Mouse (Mus musculus) myocyte (in vitro differentiated cells): Measurements from ENCODE around the gene Ssrp1. TPM values are rescaled to one million over a fixed set of nuclear protein-coding genes. Genes with fewer than 3 reads are reported as not detected.

ENCODE experiments used
- H3K27me3 ChIP-seq: one replicate; pipeline ENCODE4 v1.6.1; 2011; ENCODE audit not compliant: control insufficient read depth, insufficient read depth, insufficient read length
- H3K36me3 ChIP-seq: one replicate; pipeline ENCODE4 v1.6.1; 2011; ENCODE audit not compliant: control insufficient read depth, insufficient read depth
- H3K4me2 ChIP-seq: one replicate; pipeline ENCODE4 v1.6.1; 2011; ENCODE audit warnings: low read depth, control low read depth
- H3K4me3 ChIP-seq: one replicate; pipeline ENCODE4 v1.5.1; 2011; ENCODE audit warnings: mild to moderate bottlenecking, control low read depth, moderate library complexity
- H3K79me2 ChIP-seq: one replicate; pipeline ENCODE4 v1.6.1; 2011; ENCODE audit not compliant: control insufficient read depth, insufficient read depth
- H3ac ChIP-seq: one replicate; pipeline ENCODE4 v1.6.1; 2011; ENCODE audit not compliant: control insufficient read depth, insufficient read length
- CEBPB ChIP-seq: IDR thresholded peaks from 2 replicates; pipeline ENCODE4 v1.6.1; 2011; ENCODE audit warnings: mild to moderate bottlenecking, moderate library complexity; ENCODE audit not compliant: poor library complexity, insufficient read depth, severe bottlenecking
- E2F4 ChIP-seq: IDR thresholded peaks from one replicate; pipeline ENCODE4 v1.6.1; 2011; ENCODE audit warnings: mild to moderate bottlenecking, control low read depth, moderate library complexity; ENCODE audit not compliant: insufficient read depth
- MAX ChIP-seq: IDR thresholded peaks from one replicate; pipeline ENCODE4 v1.6.1; 2011; ENCODE audit warnings: low read depth, mild to moderate bottlenecking, control low read depth
- MYOD1 ChIP-seq, 3 experiments: IDR thresholded peaks; one replicate each; pipeline ENCODE4 v1.6.1; 2011; ENCODE audit warnings: control low read depth in 2 of 3, low read depth in 2 of 3, mild to moderate bottlenecking in 2 of 3, moderate library complexity in 1 of 3; ENCODE audit not compliant: insufficient read length in 2 of 3, control insufficient read depth in 1 of 3
- MYOG ChIP-seq, 3 experiments: IDR thresholded peaks; one replicate each; pipeline ENCODE4 v1.6.1; 2011; ENCODE audit warnings: control low read depth in 2 of 3, low read depth in 2 of 3, mild to moderate bottlenecking in 2 of 3; ENCODE audit not compliant: insufficient read length in 2 of 3, control insufficient read depth in 1 of 3, insufficient read depth in 1 of 3
- POLR2A ChIP-seq: IDR thresholded peaks from one replicate; pipeline ENCODE4 v1.6.1; 2011; ENCODE audit warnings: low read depth, mild to moderate bottlenecking, control low read depth, moderate library complexity; ENCODE audit not compliant: insufficient read length
- POLR2AphosphoS2 ChIP-seq: IDR thresholded peaks from one replicate; pipeline ENCODE4 v1.6.1; 2011; ENCODE audit warnings: low read depth, control low read depth; ENCODE audit not compliant: insufficient read length
- REST ChIP-seq: IDR thresholded peaks from one replicate; pipeline ENCODE4 v1.6.1; 2011; ENCODE audit warnings: mild to moderate bottlenecking, control low read depth, moderate library complexity; ENCODE audit not compliant: insufficient read depth, insufficient read length
- SRF ChIP-seq: IDR thresholded peaks from one replicate; pipeline ENCODE4 v1.6.1; 2011; ENCODE audit warnings: low read depth; ENCODE audit not compliant: control insufficient read depth, insufficient read length
- TCF12 ChIP-seq: IDR thresholded peaks from one replicate; pipeline ENCODE4 v1.6.1; 2011; ENCODE audit warnings: mild to moderate bottlenecking, control low read depth; ENCODE audit not compliant: poor library complexity, insufficient read depth, severe bottlenecking
- TCF3 ChIP-seq: IDR thresholded peaks from one replicate; pipeline ENCODE4 v1.6.1; 2011; ENCODE audit warnings: low read depth, control low read depth; ENCODE audit not compliant: insufficient read length
- USF1 ChIP-seq: IDR thresholded peaks from one replicate; pipeline ENCODE4 v1.6.1; 2011; ENCODE audit warnings: low read depth, mild to moderate bottlenecking, control low read depth, moderate library complexity
- polyA plus RNA-seq: library from polyadenylated mRNA; unstranded; fragments of >200 nt; fragmentation: generic; extraction: Trizol; gene quantifications from one replicate; pipeline ENCODE4 v1.2.1, GENCODE M21; 2012; ENCODE audit warnings: missing spikeins

Gene Ssrp1
- polyA plus RNA-seq, 1 experiment: 123 TPM

GRCm38 (mm10) chr2:85061107-85061541 is 24.1 kb downstream of the Ssrp1 start:
- Histone ChIP-seq H3K79me2 (peaks cover 40% of the 10 kb centered on the region), H3K36me3 (peaks cover 63% of the 10 kb centered on the region), H3ac (peak overlapping the region; percentile 35), H3K27me3 (no peaks in the 10 kb centered on the region), H3K4me3 (peak overlapping the region; percentile 28), H3K4me2 (peak overlapping the region; percentile 85)
- TF ChIP-seq TCF12 (no peak), POLR2AphosphoS2 (peak; percentile 34), CEBPB (peak; percentile 82)

- Histone ChIP-seq H3K4me3 (no peak overlapping the region), H3K36me3 (peaks cover 66% of the 10 kb centered on the region)
- TF ChIP-seq MYOD1 (IDR thresholded peaks at IDR 0.05; ENCODE audit: control insufficient read depth in 1 of 3, insufficient read length in 2 of 3, low read depth in 2 of 3): no peak
- TF ChIP-seq REST: no peak
- TF ChIP-seq POLR2A: peak; percentile 14
- no peak for TF ChIP-seq MAX
Observed at GRCm38 (mm10) chr2:85065141-85065875, 28.3 kb downstream of the Ssrp1 start.

GRCm38 (mm10) chr2:85066937-85067336 is 29.9 kb downstream of the Ssrp1 start:
- Histone ChIP-seq H3ac (no peak overlapping the region), H3K27me3 (no peaks in the 10 kb centered on the region), H3K79me2 (peaks cover 31% of the 10 kb centered on the region), H3K36me3 (peaks cover 71% of the 10 kb centered on the region), H3K4me3 (no peak overlapping the region), H3K4me2 (no peak overlapping the region)
- TF ChIP-seq POLR2A (no peak), MYOD1 (IDR thresholded peaks at IDR 0.05; ENCODE audit: control insufficient read depth in 1 of 3, insufficient read length in 2 of 3, low read depth in 2 of 3) (no peak)

More at GRCm38 (mm10) chr2:85065141-85065875, 28.3 kb downstream of the Ssrp1 start:
- Histone ChIP-seq H3K27me3 (no peaks in the 10 kb centered on the region), H3K4me2 (no peak overlapping the region), H3ac (no peak overlapping the region), H3K79me2 (peaks cover 40% of the 10 kb centered on the region)

GRCm38 (mm10) chr2:85067903-85068625 is 31.0 kb downstream of the Ssrp1 start:
- TF ChIP-seq E2F4: no peak
- no peak for TF ChIP-seq SRF
- no peak for TF ChIP-seq TCF3
- TF ChIP-seq TCF12: no peak
- no peak for TF ChIP-seq MYOG (IDR thresholded peaks at IDR 0.05; ENCODE audit: control insufficient read depth in 1 of 3, insufficient read depth in 1 of 3, insufficient read length in 2 of 3, low read depth in 2 of 3)
- TF ChIP-seq USF1: no peak
- no peak for TF ChIP-seq MAX
- no peak for TF ChIP-seq REST
- no peak for TF ChIP-seq CEBPB
- no peak for TF ChIP-seq POLR2A
- no peak for TF ChIP-seq MYOD1 (IDR thresholded peaks at IDR 0.05; ENCODE audit: control insufficient read depth in 1 of 3, insufficient read length in 2 of 3, low read depth in 2 of 3)
- TF ChIP-seq POLR2AphosphoS2: no peak
- Histone ChIP-seq H3K4me3 (no peak overlapping the region), H3K79me2 (peaks cover 19% of the 10 kb centered on the region), H3K4me2 (no peak overlapping the region), H3K27me3 (no peaks in the 10 kb centered on the region), H3K36me3 (peaks cover 62% of the 10 kb centered on the region), H3ac (no peak overlapping the region)

- Histone ChIP-seq H3K36me3 (peaks cover 63% of the 10 kb centered on the region), H3ac (no peak overlapping the region), H3K4me3 (no peak overlapping the region), H3K4me2 (no peak overlapping the region), H3K79me2 (peaks cover 14% of the 10 kb centered on the region), H3K27me3 (no peaks in the 10 kb centered on the region)
- TF ChIP-seq POLR2A (no peak), REST (no peak), SRF (no peak)
Observed at GRCm38 (mm10) chr2:85068626-85069025, 31.6 kb downstream of the Ssrp1 start.
